Mouse (Mus musculus) C2C12 (cell line): Measurements from ENCODE around the gene Dohh.

Experiments used
- CTCF ChIP-seq: IDR thresholded peaks from one replicate; pipeline ENCODE4 v1.5.1; 2011; ENCODE audit not compliant: control insufficient read depth, insufficient read depth, insufficient read length
- MAX ChIP-seq: IDR thresholded peaks from one replicate; pipeline ENCODE4 v1.6.1; 2011; ENCODE audit warnings: mild to moderate bottlenecking, control low read depth
- MYOD1 ChIP-seq: IDR thresholded peaks from one replicate; pipeline ENCODE4 v1.6.1; 2011; ENCODE audit warnings: low read depth; ENCODE audit not compliant: control insufficient read depth, insufficient read length
- MYOG ChIP-seq: IDR thresholded peaks from one replicate; pipeline ENCODE4 v1.6.1; 2011; ENCODE audit not compliant: control insufficient read depth, insufficient read length; ENCODE audit errors: extremely low read depth
- USF1 ChIP-seq: IDR thresholded peaks from one replicate; pipeline ENCODE4 v1.6.1; 2011; ENCODE audit warnings: low read depth, mild to moderate bottlenecking, control low read depth, moderate library complexity

- TF ChIP-seq CTCF (no peak), USF1 (no peak), MAX (no peak), MYOD1 (no peak), MYOG (no peak)
These were observed 39.1 kb upstream of the Dohh start for GRCm38 (mm10) chr10:81345162-81345534.
